Mouse (Mus musculus): Measurements from ENCODE around the gene Ephb3.

Gene Ephb3

GRCm38 (mm10) chr16:21198529-21198928 lies 6.0 kb upstream of the Ephb3 start:
- in situ Hi-C loops (cut with MboI; ENCODE audit: unreplicated experiment in 2 of 2): loop anchor here (10.0 to 25.0 kb wide), 6 partner anchors 486 to 986 kb away; partner anchors contain the start of genes Clcn2 (in 1 of the 2), Eif2b5 (in 1 of the 2) and Polr2h (in 1 of the 2)

DNA sequence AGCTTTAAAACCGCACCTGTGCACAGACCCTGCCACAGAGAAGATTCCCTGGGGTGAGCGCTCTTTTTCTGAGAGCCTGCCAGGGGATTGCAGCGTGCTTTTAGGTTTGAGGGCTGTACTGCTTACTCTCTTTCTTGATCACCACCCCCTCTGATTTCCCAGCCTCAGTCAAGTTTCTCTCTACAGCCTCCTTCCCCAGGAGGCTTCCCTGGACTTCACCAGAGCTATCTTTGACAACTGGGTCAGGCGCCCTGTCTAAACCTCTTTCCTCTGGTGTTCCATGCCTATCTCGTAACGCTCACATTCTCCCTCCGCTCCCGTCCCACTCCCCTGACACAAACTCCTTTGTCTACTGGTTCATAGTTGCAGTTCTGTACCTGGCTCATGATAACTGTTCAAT lies 5.1 kb upstream of the Ephb3 start:
- in situ Hi-C loops (cut with MboI; ENCODE audit: unreplicated experiment in 2 of 2): loop anchor here (10.0 to 25.0 kb wide), 6 partner anchors 487 to 987 kb away; partner anchors contain the start of genes Clcn2 (in 1 of the 2), Eif2b5 (in 1 of the 2) and Polr2h (in 1 of the 2)

DNA sequence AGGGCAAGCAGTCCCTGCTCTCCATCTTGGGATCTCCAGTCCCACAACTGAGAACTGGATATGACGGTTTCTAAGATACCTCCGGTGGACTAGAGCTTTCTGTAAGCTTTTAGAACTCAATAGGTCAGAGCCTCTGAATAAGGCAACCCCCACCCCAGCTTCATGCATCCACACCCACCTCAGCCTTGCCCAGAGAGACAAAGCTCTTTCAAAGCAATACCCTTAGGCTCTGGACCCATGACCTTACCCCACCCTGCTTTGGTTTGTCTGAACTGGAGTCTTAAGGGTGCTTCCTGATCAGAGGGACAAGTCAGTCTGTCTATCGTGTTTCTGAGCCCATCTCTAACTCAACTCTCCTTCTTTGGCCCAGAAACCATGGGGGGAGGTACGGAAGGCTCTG lies 1.8 kb upstream of the Ephb3 start:
- in situ Hi-C loops (cut with MboI; ENCODE audit: unreplicated experiment in 2 of 2): no loop called here

DNA sequence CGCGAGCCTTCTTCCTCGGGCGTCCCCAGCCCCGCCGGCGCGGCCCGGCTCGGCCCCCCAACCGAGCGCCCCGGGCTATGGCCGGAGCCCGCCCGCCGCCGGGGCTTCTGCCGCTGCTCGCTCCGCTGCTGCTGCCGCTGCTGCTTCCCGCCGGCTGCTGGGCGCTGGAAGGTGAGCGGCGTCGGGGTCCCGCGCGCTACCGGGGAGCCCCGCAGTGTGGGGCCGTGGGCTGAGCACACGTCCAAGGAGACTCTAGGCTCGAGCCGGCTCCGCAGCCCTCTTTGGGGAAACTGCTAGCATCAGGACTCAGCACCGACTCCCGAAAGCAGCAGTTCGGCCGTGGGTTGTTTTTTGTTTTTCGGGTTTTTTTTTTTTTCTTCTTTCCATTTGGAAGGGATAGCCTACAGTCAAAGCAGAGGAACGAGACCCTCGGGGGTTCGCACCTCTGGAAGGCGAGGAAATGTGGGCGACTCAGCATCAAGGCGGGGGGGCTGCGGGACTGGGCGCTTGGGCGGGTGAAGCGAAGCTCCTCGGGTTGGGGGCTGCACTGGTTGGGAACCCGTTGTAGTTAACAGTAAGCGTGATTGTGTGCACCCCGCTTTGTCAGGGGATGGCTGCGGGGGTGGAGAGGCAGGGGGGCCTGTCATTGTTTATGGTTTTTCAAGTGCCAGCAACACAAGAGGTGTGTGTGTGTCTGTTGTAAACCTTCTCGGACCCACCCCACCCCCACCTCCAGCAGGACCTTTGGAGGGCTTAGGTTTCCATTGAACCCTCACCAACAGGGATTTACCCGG lies 735 bp downstream of the Ephb3 start:
- in situ Hi-C loops (cut with MboI; ENCODE audit: unreplicated experiment in 2 of 2): no loop called here

GRCm38 (mm10) chr16:21208001-21208565 lies 3.5 kb downstream of the Ephb3 start:
- in situ Hi-C loops (cut with MboI; ENCODE audit: unreplicated experiment in 2 of 2): no loop called here

DNA sequence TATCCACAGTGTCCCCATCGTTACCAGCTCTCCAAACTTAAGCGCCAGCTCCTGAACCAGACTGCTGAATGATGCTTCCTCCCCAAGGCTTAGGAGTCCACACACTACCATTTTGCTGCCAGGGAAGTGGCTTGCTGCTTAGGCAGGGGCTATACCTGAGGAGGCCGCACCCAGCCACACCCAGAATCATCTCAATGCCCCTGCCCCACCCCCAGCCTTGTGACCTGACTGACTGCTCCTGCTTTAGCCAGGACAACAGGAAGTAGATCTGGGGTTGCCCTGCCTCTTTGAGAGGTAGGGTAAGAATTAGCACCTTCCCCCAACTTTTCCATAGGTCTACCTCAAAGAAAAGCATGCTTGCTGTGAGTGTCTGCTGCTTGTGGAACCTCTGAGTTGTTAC lies 4.7 kb downstream of the Ephb3 start:
- in situ Hi-C loops (cut with MboI; ENCODE audit: unreplicated experiment in 2 of 2): no loop called here

DNA sequence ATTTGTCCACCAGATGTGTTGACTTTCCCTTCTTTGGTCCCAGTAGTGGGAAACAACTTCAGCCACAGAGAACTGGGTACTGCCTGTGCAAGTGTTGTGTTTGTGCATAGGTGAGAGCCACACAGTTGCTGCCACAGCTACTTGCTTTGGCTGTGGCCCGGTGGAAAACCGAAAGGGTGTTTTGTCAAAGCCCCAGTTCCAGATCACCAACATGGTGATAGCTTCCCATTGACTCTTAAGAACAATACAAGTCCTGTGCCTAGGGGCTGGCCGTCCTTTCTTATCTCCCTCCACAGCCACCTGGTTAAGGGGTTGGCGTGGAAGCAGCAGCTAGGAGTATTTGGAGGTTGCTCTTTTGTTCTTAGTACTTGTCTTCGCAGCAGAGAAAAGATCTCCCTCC lies 5.6 kb downstream of the Ephb3 start:
- in situ Hi-C loops (cut with MboI; ENCODE audit: unreplicated experiment in 2 of 2): no loop called here

DNA sequence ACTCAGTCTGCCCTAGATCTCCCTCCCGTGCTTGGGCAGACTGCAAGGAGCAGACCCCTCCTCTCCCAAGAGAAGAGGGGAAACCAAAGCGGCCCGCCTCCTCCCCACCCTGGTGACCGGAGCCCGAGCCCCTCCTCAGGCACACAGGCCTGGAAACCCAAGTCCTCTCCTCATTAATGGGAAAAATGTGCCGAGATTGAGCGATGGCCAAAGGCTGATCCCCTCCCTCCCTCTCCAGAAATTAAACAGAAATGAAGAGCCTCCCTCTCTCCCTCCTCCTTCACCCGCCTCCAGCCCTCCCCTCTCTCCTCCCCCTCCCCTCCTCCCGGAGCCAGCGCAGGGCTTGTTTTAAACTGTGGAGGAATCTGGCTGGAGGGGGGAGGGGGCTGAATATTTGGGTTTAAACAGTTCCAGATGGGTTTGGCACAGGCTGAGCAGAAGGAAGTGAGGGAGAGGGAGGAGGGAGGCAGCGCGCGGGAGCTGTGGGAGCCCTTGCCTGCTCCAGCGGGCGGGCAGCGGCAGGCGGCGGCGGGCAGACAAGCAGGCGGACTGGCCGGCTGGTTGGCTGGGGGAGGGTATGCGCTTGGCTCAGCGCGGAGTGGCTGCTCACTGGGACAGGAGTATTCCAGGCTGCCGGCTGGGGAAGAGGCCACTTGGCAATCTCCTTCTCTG lies 6.2 kb downstream of the Ephb3 start:
- in situ Hi-C loops (cut with MboI; ENCODE audit: unreplicated experiment in 2 of 2): no loop called here

DNA sequence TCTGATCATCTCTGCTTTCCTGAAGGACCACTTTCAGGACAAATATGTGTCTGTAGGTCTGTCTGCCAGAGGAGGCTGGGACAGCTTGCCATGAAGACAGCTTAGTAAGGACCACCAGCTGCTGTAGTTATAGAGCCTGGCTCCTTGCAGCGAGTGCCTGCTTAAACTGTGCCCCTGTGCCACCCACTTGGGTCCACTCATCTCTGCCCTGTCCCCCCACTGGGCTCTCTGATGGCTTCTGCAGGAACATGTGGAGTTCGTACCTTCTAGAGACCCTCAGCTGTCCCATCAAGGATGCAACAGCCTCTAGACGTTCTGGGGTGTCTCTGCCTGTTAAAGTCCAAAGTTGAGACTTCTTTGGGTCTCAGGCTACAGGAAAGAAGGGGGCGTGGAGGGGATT lies 6.9 kb downstream of the Ephb3 start:
- in situ Hi-C loops (cut with MboI; ENCODE audit: unreplicated experiment in 2 of 2): no loop called here

DNA sequence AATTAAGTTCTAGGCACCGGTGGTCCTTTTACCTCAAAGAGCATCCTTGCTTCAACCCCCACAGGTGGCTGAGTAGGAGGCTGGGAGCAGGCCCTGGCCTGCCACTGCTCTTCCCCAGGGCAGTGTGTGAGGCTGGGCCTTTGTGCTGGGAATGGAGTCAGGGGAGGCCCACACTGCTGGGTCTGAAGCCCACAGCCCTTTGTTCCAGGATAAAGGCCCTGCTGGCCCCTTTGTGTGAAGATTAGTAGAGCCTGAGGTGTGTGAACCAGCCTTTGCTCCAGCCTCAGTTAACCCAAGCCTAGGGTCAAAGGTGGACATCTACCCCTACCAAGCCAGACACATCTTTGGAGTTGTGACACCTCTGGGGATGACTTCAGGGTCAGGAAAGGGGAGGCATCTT lies 7.8 kb downstream of the Ephb3 start:
- in situ Hi-C loops (cut with MboI; ENCODE audit: unreplicated experiment in 2 of 2): no loop called here

- in situ Hi-C loops (cut with MboI; ENCODE audit: unreplicated experiment in 2 of 2): no loop called here
Observed at GRCm38 (mm10) chr16:21213939-21214338, 9.4 kb downstream of the Ephb3 start.

DNA sequence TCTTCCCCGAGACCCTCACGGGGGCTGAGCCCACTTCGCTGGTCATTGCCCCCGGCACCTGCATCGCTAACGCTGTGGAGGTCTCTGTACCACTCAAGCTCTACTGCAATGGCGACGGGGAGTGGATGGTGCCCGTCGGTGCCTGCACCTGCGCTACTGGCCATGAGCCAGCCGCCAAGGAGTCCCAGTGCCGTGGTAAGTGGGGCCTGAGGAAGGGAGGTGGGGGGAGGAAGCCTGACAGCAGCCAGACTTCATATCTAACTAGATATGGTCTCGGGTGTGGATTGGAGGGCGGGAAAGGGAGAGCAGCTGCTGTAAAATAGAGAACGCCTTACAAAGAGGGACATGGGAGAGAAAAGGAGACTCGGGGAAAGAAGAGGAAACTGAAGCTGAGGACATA lies 10.2 kb downstream of the Ephb3 start:
- in situ Hi-C loops (cut with MboI; ENCODE audit: unreplicated experiment in 2 of 2): no loop called here

- in situ Hi-C loops (cut with MboI; ENCODE audit: unreplicated experiment in 2 of 2): no loop called here
Observed at GRCm38 (mm10) chr16:21216047-21216446, 11.5 kb downstream of the Ephb3 start.

- in situ Hi-C loops (cut with MboI; ENCODE audit: unreplicated experiment in 2 of 2): no loop called here
Observed at GRCm38 (mm10) chr16:21217233-21217632, 12.7 kb downstream of the Ephb3 start.

DNA sequence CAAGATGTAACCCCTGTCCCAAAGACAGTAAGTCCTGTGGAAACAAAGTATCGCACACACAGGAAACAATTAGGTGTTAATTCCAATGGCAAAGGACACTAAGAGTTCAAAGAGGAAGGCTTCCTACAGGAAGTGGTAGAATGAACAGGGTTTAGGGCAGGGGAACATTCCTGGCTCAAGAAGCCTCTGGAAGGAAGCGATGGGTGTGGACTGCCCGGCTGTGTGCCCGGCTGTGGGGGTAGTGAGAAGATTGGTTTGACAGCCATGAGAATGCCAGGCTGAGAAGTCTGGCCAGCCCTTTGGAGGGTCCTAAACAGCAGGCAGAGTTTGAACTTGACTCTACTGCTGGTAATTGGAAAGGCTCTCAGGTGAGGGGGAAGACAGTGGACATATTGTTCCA lies 15.1 kb downstream of the Ephb3 start:
- in situ Hi-C loops (cut with MboI; ENCODE audit: unreplicated experiment in 2 of 2): no loop called here

DNA sequence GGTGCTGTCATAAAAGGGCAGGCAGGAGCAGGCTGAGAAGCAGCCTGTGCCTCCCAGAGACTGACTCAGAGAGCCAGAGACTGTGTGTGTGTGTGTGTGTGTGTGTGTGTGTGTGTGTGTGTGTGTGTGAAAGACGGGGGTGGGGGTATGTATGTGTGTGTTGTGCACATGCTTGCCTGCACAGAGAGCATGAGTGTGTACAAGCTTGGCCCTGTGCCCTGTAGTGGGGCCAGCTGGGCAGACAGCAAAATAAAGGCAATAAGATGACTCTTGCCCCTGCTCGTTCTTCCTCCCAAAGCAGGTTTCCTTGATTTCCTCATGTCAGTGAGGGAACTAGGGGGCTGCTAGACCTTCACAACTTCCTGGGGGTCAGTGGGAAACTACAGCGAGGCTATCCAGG lies 18.5 kb downstream of the Ephb3 start:
- in situ Hi-C loops (cut with MboI; ENCODE audit: unreplicated experiment in 2 of 2): no loop called here

- in situ Hi-C loops (cut with MboI; ENCODE audit: unreplicated experiment in 2 of 2): no loop called here
Observed at GRCm38 (mm10) chr16:21224648-21225240, 20.2 kb downstream of the Ephb3 start.

DNA sequence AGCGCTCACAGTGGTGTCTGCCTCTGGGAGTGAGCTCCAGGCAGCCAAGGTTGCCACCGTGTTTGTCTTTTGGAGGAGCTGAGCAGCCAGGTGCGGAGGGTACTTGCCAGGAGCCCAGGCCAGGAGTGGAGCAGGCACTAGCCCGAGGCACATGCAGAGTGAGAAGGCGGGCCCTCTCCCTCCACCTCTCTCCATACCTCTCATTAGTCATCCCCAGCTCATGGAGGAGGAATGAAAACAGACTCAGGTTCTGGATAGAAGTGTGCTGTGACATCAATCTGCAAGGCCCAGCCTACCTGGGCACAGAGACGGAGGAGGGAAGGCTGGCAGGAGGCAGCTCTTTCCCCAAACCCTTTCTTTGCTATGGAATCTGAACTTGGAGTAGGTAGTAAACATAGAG lies 22.1 kb downstream of the Ephb3 start:
- in situ Hi-C loops (cut with MboI; ENCODE audit: unreplicated experiment in 2 of 2): no loop called here

DNA sequence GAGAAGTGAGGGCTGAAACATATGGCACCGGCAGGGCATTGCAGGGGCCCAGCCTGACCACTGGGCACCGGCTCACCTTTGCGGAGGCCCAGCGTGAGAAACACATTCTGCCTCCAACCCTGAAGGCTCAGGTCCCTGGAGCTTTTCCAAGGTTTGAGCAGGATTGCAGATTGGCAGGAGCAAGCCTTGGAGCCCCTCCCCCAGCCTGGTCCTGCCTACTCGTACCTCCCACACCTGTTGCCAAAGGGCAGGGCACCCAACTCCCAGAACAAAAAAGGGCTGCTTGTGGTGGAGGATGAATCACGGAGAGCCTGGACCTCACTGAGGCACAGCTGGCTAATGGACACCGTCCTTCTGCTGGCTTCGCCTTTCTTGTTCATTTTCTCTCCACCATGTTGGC lies 30.6 kb downstream of the Ephb3 start:
- in situ Hi-C loops (cut with MboI; ENCODE audit: unreplicated experiment in 2 of 2): no loop called here

DNA sequence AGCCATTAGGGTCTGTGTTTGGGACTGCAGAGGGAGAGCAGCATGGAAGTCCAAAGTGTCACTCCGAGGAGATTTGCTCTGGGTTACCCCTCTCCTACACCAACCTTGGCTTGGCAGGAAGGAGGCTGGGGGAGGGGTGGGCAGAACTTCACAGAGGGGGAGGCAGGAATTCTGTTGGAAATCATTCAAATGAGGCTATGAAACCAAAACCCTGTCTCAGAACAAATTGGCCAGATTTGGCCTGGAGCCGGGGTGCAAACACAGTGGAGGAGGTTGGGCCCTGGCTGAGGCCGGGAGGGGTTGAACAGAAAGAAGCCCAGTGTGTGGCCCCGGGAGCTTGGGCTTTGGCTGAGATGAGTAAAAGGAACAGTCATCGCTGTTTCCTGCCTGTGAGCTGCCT lies 34.2 kb downstream of the Ephb3 start:
- in situ Hi-C loops (cut with MboI; ENCODE audit: unreplicated experiment in 2 of 2): no loop called here

- in situ Hi-C loops (cut with MboI; ENCODE audit: unreplicated experiment in 2 of 2): no loop called here
Observed at GRCm38 (mm10) chr16:21240547-21240946, 36.0 kb downstream of the Ephb3 start.

All from v-Abl transformed pro-B cells (cell line).